Mouse (Mus musculus) duodenum, adult 2 months (tissue): ENCODE data around the gene Mrpl28. TPM values are rescaled to one million over a fixed set of nuclear protein-coding genes. Genes with fewer than 3 reads are reported as not detected.

Experiments used
- polyA plus RNA-seq: library from polyadenylated mRNA; depleted of rRNA; stranded (reverse); fragments of >200 nt; gene quantifications from 2 replicates; pipeline ENCODE4 v1.2.3, GENCODE M21; 2012; ENCODE audit warnings: low replicate concordance; rRNA removed

Gene Mrpl28
- 55.6 and 73.6 TPM in 2 replicates for polyA plus RNA-seq

DNA sequence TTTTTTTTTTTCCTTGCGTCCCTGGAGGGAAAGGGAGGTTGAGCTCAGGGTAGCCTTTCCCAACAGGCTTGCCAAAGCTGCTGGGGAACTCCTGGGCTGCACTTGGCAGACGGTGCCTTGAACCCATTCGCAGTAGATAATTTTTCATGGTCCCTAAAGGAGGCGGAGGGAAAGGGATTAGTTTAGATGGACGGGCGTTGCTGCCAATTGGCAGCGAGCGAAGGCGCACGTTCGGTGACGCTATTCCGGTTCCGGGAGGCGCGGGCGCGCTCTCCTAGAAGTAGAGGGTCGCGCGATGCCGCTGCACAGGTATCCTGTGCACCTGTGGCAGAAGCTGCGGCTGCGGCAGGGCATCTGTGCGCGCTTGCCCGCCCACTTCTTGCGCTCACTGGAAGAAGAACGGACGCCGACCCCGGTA is at the start of gene Mrpl28:
Mrpl28 (plus strand) TSS at position 234 of the 418 bp plus-strand sequence.

DNA sequence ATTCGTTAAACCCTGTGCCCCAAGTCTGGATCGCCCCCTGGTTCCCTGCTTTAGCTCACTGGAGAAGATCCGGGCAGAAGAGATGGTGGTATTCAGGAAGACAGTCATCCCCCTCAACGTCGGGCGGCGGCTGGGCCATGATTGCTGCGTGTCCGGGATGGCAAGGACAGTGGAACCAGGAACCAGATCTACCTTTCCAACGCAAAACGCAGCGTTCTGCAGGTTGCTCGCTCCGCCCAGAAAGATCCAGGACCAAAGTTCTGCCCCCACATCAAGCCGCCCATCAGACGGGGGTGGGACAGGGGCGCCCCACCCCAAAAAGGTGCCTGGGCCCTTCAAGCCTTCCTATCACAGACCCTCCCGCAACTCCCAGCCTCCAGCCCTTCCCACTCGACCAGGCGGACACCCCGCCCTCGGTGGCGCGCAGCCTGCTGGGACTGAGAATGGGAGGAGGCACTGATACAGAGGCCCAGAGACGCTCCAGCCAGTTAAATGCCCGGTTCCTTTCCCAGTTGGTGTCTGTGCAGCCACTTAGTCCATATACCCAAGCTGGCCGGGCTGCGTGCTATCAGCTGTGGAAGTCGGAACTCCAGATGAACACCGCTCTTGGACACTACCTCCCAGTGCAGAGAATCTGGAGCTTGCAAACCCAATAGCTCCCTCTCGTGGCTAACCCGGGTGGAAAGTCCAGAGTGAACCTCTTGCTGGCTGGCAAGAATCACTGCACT is 33.2 kb upstream of the Mrpl28 start, which contains the start of gene Decr2:
Decr2 (minus strand) TSS at position 433 of the 728 bp plus-strand sequence.

DNA sequence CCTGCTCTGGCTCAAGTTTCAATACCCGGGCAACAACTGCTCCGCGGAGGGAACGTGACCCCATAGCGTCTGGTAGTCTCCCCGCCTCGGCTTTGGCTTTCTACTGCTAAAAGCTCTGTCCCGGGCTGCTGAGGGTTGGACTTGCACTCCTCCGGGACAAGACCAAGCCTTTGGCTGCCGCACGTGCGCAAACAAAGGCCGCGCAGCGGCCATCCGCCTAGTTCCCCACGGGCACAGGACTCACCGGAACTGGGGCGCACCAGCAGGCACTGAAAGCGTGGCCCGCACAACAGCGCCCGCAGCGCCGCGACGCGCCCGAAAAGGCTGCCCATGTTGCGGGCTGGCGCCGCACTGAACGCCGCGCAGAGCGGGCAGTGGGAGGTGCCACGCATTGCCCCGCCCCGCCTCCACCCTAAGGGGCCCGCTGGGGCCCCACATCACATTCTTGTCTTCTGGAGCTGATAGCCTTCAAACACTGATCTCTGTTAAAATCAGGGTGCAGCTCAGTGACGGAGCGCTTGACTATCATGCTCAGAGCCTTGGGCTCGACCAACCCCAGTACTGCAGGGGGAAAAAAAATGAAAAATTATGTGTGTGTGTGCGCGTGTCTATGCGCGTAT is 28.1 kb upstream of the Mrpl28 start, which contains the start of gene Nme4:
Nme4 (minus strand) TSS at position 482 of the 620 bp plus-strand sequence.

DNA sequence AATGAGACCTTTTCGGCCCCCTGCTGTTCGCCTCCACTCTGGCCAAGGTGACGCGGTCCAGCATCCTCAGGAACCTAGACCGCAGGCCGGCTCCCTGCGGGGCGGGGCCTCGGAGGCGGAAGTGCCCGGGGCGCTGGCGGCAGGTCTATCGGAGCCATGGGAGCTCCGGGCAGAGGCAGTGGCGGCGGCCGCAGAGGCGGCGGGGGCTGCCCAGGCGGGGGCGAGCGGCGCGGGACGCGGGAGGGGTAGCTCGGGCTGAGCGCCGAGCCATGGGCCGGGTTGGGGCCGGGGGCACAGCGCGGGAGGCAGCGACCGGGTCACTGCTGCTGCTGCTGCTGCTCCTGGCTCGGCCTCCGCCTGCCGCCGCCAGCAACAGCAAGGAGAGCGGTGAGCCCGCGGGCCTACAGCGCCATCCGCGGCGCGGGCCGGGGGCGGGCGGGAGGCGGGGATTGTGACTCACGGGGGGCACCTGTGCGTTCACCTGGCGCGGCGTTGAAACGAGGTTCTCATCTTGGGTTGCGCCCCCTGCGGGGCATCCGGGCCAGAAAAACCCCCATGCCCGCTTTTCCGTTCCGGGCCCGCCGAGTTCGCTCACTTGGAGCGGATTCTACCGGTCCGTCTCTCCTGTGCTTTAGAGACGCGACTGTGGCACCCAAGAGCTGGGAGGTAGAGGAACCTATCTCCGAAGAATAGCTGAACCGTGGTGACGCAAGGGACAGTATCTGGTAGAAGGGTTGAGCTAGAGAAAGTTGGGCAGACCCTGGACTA is 9.9 kb upstream of the Mrpl28 start, which contains the start of gene Tmem8:
Tmem8 (plus strand) TSS at position 119 of the 768 bp plus-strand sequence.

DNA sequence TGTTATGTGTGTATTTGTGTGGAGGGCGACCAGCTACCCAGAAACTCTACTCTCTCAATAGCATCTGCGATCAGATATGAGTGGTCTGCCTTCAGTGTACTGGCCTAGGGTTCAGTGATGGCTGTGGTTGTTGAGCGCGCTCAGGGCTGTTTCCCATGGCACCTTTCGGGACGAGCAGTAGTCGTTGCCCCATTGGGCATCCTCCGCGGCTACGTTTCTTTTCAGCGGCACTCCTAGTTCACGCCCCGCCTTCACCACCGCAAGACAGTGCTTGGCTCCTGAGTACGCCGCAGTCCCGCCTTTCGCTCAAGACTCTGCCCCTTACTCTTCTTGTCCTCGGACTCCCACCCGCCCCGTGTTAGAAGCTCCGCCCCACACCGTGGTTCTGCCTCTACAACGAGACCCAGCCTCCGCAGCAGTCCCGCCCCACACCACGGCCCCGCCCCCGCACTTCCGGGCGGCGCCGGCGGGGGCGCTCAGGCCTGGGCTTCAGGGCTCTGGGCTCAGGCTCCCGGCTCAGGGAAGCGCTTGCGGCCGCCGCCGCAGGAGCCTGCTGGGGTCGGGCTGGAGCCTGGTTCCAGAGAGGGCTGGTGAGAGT is 15.0 kb downstream of the Mrpl28 start, which contains the start of gene Axin1:
Axin1 (plus strand) TSS at position 450 of the 598 bp plus-strand sequence.

Other genes starting within 250 kb of the Mrpl28 start
- gene Mettl26, start 248.4 kb upstream of the Mrpl28 start, polyA plus RNA-seq = 162 and 249 TPM in 2 replicates
- gene Wfikkn1, start 242.6 kb upstream of the Mrpl28 start, polyA plus RNA-seq = 1.3 and 1.9 TPM in 2 replicates
- 38.2 and 46.0 TPM in 2 replicates for gene Rab40c, start 203.8 kb upstream of the Mrpl28 start, polyA plus RNA-seq
- 69.2 and 87.1 TPM in 2 replicates for gene Pigq, start 178.6 kb upstream of the Mrpl28 start, polyA plus RNA-seq
- gene Nhlrc4, start 178.5 kb upstream of the Mrpl28 start, polyA plus RNA-seq = not detected in 2 replicates
- gene A930017K11Rik, start 170.9 kb upstream of the Mrpl28 start, polyA plus RNA-seq = not detected in 2 replicates
- gene Capn15, start 137.7 kb upstream of the Mrpl28 start, polyA plus RNA-seq = 74.2 and 92.9 TPM in 2 replicates
- gene Rab11fip3, start 53.9 kb upstream of the Mrpl28 start, polyA plus RNA-seq = 46.4 and 91.6 TPM in 2 replicates
- gene Decr2, start 33.2 kb upstream of the Mrpl28 start, polyA plus RNA-seq = 15.3 and 18.5 TPM in 2 replicates
- gene Nme4, start 27.9 kb upstream of the Mrpl28 start, polyA plus RNA-seq = 12.7 and 15.1 TPM in 2 replicates
- gene Tmem8, start 10.2 kb upstream of the Mrpl28 start, polyA plus RNA-seq = 256 and 334 TPM in 2 replicates
- 13.2 and 13.6 TPM in 2 replicates for gene Axin1, start 15.2 kb downstream of the Mrpl28 start, polyA plus RNA-seq
- 0.60 and 32.8 TPM in 2 replicates for gene Pdia2, start 75.6 kb downstream of the Mrpl28 start, polyA plus RNA-seq
- gene Rgs11, start 79.5 kb downstream of the Mrpl28 start, polyA plus RNA-seq = 2.7 and 29.7 TPM in 2 replicates
- 2.7 and 18.3 TPM in 2 replicates for gene Arhgdig, start 84.3 kb downstream of the Mrpl28 start, polyA plus RNA-seq
- gene Fam234a, start 120.7 kb downstream of the Mrpl28 start, polyA plus RNA-seq = 278 and 463 TPM in 2 replicates
- gene Luc7l, start 129.4 kb downstream of the Mrpl28 start, polyA plus RNA-seq = 6.7 and 8.1 TPM in 2 replicates